Mouse (Mus musculus): ENCODE measurements at regions not wholly inside any gene's neighbourhood (a gene's known extent, or its start where the extent isn't known, plus 50 kb on each side); places are given as distances from the start of the nearest gene placed in this dataset.

GRCm38 (mm10) chr13:63979581-63979980, 109.4 kb downstream of the Hsd17b3 start:
- Histone ChIP-seq H3K4me1 (peaks cover 18% of the 10 kb centered on the region), H3K4me2 (no peak overlapping the region), H3K4me3 (replicated peaks) (no peak overlapping the region), H3K27ac (no peak overlapping the region), H3K36me3 (replicated peaks) (no peaks in the 10 kb centered on the region), H3K27me3 (peaks cover 84% of the 10 kb centered on the region), H3K9ac (no peak overlapping the region), H3K9me3 (no peaks in the 10 kb centered on the region)
- WGBS: 3% methylated on average over 1 of the region's 1 CpGs
- ATAC-seq (ENCODE audit: low FRiP score): no peak

DNA sequence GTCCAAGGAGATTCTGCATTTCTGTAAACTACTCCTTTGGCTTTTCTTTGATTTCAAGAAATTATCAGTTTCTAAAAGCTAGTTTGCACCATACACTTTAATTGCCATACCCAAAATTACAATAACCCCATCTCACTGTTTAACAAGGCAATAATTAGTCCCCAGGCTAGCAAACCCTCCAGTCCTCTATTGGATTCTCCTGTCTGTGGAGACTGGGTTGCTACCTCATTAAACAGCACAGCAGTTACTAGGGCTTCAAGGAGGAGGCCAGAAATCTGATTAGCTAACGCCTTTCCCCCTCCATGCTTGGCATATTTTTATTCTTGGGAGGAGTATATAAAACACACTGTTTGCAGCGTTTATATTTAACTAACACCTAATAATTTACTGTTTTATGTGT, 119.1 kb downstream of the Hsd17b3 start:
- Histone ChIP-seq H3K27ac (no peak overlapping the region), H3K4me2 (no peak overlapping the region), H3K27me3 (peaks cover 11% of the 10 kb centered on the region; the same call in 1 of the 2 replicates), H3K9me3 (no peaks in the 10 kb centered on the region), H3K4me3 (replicated peaks) (no peak overlapping the region), H3K4me1 (no peaks in the 10 kb centered on the region), H3K36me3 (replicated peaks) (no peaks in the 10 kb centered on the region), H3K9ac (no peak overlapping the region)
- ATAC-seq (ENCODE audit: low FRiP score): no peak
- 65% methylated on average over 2 of the region's 2 CpGs for WGBS

DNA sequence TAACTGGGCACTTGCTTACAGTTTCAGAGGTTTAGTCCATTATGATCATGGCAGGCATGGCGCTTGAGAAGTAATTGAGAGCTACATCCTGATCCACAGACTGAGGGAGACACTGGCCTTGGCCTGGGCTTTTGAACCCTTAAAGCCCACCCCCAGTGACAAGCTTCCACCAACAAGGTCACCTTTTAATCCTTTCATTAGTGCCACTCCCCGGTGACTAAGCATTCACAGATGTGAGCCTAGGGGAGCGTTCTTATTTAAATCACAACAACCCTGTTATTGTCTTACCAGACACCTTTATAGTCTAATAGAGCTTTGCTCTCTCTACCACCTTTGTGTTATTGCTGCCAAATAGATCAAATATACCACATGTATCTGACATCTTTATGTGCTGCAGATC, 120.4 kb downstream of the Hsd17b3 start:
- H3K4me2 ChIP-seq: no peak overlapping the region
- no peak for ATAC-seq (ENCODE audit: low FRiP score)
- no peak overlapping the region for H3K27ac ChIP-seq
- no peaks in the 10 kb centered on the region for H3K9me3 ChIP-seq
- 51% methylated on average over 3 of the region's 3 CpGs for WGBS
- no peak overlapping the region for H3K9ac ChIP-seq
- 0 out of 2 replicates have a peak, but pooled peaks cover 11% of the 10 kb centered on the region for H3K27me3 ChIP-seq
- no peaks in the 10 kb centered on the region for H3K4me1 ChIP-seq
- H3K36me3 ChIP-seq (replicated peaks): no peaks in the 10 kb centered on the region
- no peak overlapping the region for H3K4me3 ChIP-seq (replicated peaks)

DNA sequence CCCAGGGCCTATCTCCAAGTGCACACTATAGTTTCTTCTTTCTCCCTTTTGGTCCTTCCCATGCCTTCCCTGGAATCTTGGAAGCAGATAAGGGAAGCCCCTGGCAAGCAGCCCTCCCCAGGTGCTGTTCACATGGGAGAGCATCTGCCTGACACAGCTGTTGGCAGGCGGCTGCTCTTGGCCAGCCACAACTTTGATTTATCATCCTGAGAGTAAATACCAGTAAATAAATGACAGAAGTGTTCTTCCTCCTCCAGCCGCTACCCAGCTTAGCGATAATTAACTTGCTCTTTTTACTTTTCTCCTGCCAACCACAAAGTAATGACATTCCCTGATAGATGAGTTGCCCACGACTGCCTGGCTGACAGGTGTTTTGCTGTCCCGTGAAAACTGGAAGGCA, 131.9 kb downstream of the Hsd17b3 start:
- Histone ChIP-seq H3K9ac (no peak overlapping the region), H3K27ac (no peak overlapping the region), H3K9me3 (0 out of 2 replicates have a peak, but pooled peaks cover 4% of the 10 kb centered on the region), H3K36me3 (replicated peaks) (no peaks in the 10 kb centered on the region), H3K4me2 (no peak overlapping the region), H3K4me1 (no peaks in the 10 kb centered on the region), H3K4me3 (replicated peaks) (no peak overlapping the region), H3K27me3 (no peaks in the 10 kb centered on the region)
- 81% methylated on average over 5 of the region's 5 CpGs for WGBS
- no peak for ATAC-seq (ENCODE audit: low FRiP score)

DNA sequence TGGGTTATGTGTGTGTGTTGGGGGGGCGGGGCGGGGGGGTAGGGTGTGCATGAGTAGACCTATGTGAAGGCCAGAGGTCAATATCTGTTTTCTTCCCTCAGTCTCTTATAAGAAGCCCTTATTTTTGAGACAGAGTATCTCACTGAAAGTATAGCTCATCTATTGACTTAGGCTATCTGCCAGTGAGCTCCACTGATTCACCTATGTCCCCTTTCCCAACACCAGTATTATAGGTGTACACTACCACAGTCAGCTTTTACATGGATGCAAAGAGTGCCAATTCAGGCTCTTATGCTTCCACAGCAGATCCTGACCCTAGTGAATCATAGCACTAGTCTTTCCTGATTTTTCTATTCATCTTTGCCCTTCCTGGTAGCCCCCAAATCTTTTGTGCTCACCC, 134.7 kb downstream of the Hsd17b3 start:
- Histone ChIP-seq H3K9ac (no peak overlapping the region), H3K27me3 (0 out of 2 replicates have a peak, but pooled peaks cover 13% of the 10 kb centered on the region), H3K4me1 (0 out of 2 replicates have a peak, but pooled peaks cover 4% of the 10 kb centered on the region), H3K27ac (no peak overlapping the region), H3K4me3 (replicated peaks) (no peak overlapping the region), H3K4me2 (no peak overlapping the region), H3K36me3 (replicated peaks) (no peaks in the 10 kb centered on the region), H3K9me3 (0 out of 2 replicates have a peak, but pooled peaks cover 4% of the 10 kb centered on the region)
- WGBS: 87% methylated on average over 2 of the region's 2 CpGs
- no peak for ATAC-seq (ENCODE audit: low FRiP score)

- Histone ChIP-seq H3K27me3 (peaks cover 25% of the 10 kb centered on the region), H3K4me1 (0 out of 2 replicates have a peak, but pooled peaks cover 4% of the 10 kb centered on the region), H3K9me3 (no peaks in the 10 kb centered on the region), H3K27ac (no peak overlapping the region), H3K36me3 (replicated peaks) (no peaks in the 10 kb centered on the region), H3K9ac (no peak overlapping the region), H3K4me2 (no peak overlapping the region), H3K4me3 (replicated peaks) (no peak overlapping the region)
- no peak for ATAC-seq (ENCODE audit: low FRiP score)
- 71% methylated on average over 9 of the region's 9 CpGs for WGBS
Observed at GRCm38 (mm10) chr13:63951922-63952734, 136.9 kb downstream of the Hsd17b3 start.

DNA sequence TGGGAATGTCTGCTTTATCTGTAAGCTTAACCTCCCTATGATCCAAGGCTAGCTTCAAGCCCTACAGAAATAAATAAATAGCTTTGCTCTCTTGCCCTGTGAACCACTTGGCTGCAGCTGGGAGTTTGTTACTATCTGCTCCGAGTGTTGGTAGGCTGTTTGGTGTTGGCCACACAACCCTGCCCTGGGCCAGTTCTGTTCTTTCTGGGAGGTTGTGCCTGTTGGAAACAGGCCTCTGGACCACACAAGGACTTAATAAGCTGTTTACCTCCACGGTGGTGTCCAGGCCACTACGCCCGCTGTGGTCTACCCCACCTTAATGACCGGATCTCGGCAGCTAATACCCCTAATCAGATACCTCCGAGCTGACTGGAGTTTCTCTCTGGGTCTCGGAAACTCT, 136.1 kb downstream of the Ercc6l2 start:
- H3K27ac ChIP-seq: no peak overlapping the region
- H3K4me2 ChIP-seq: no peak overlapping the region
- H3K27me3 ChIP-seq: peaks cover 32% of the 10 kb centered on the region
- H3K36me3 ChIP-seq (replicated peaks): no peaks in the 10 kb centered on the region
- ATAC-seq (ENCODE audit: low FRiP score): no peak
- H3K4me3 ChIP-seq (replicated peaks): no peak overlapping the region
- no peaks in the 10 kb centered on the region for H3K9me3 ChIP-seq
- no peak overlapping the region for H3K9ac ChIP-seq
- WGBS: 68% methylated on average over 8 of the region's 8 CpGs
- 0 out of 2 replicates have a peak, but pooled peaks cover 4% of the 10 kb centered on the region for H3K4me1 ChIP-seq

All from forebrain, embryonic 12.5 days (tissue).